Mouse (Mus musculus) cerebellum, postnatal 36 days (tissue): Measurements from ENCODE around the gene Usp36.

ENCODE experiments used
- DNase-seq, 2 experiments: peaks; one replicate each; pipeline ENCODE4 v3.0.0; 2021 to 2022; ENCODE audit warnings: mixed read lengths in 2 of 2

Usp36 gene

DNA sequence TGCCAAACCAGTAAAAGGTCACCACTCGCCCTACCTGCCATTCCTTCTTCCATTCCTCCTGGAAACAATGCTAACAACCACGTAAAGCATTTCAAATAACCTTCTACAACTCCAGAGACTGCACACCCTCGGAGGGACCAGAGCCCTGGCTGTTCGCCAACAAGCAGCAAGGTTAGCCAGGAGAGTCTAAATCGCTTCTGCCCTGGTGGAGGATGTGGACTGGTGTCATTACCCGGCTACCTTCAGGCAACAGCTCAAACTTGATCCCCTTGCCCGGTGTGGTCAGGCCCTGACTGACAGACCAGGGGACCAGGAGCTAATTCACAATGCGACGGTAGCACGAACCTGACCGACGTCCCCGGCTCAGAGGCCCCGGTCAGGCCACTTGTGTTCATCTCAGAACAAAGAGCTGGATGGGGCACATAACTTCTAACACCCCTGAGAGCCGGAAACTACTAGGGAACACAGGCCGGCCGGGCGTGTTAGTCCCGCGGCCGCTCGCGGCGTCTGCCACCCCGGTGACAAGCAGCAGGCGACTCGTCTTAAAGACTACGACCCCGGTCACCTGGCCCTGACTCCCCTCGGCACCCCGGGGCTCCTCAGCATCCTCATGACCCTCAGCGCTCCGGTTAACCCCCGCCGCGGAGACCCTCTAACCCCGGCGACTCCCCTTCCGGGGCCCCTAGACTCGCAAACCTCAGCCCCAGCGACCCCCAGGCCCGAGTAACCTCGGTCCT, 42.5 kb downstream of the Usp36 start:
- DNase-seq, result peak; percentile 69 to 73

DNA sequence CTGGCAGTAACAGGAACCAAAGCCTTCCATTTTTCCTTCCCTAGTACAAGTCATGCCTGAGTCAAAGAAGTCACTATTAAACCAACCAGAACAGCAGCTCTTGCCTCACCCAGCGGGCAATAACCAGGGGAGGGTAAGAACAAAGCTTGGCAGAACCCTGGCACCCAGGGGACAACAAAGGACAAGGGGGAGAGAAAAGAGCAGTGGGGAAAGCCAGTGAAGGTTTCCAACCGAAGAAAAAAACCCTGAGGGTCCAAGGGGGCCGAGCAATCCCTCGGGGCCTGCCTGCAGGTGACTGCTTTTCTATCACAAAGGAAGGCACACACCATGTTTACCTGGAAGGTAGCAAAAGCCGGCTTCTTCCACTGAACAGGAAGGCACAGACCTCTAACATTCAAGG, 43.3 kb downstream of the Usp36 start:
- DNase-seq, result no peak

DNA sequence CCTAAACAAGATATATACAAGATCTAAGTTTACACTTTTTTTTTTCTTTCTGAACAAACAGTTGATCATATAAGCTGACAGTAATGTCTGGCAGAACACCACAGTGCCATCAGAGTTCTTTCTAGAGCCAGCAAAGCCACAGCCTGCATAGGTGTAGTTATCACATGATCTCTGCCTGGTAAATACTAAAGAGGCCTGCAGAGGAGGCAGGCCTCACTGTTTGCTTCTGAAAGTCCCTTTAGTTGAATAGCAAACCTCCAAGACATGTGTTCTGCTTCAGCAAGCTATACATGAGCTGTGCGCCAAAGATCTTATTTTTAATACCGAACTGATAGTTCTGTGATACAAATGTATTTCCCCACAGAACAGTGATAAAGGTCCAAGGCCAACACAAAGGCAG, 44.9 kb downstream of the Usp36 start:
- DNase-seq, result no peak

DNA sequence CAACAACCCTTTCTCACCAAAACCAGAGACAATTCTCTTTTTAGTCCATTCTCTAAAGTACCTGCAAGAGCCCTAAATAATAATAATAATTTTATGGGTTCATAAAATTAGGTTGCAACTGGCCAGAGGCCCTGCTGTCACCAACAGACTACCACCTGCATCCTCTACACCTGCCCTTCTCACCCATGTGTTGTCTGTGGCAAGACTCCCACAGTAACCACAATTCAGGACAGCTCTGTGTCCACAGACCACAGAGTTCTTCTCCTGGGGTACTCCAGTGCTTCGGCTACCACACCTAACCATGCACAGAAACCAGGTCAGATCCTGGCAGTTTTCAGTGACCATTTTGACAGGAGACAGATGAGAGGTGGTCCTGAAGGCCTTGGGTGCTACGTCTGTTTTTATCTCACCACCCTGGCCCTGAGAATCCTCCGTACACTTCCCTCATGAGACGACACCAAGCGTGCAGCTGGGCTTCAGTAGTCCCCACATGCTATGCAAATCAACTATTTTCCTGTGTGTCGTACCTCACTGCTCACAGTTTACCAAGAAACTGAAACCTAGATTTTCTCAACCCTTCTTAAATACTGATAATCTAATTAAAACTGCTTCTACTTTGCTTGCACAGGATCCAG, 46.3 kb downstream of the Usp36 start:
- no peak for DNase-seq

DNA sequence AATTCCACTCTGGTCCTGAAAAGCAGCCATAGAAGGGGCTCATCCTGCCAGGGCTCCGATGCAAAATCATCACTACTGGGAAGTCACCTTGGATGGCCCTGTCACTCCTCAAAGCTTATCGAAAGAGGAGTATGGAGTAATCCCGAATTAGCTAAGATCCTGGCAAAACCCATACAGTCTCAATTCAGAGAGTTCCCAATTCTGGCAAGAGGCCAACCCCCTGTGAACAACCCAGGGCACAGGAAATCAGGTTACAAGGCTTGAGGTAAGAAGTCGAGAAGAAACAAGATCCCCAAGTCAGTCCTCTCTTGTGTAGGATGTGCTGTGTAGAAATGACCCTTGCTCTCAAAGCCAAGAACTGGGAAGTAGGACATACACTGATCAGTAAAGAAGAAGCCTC, 47.5 kb downstream of the Usp36 start:
- DNase-seq, result peak; percentile 40 to 53

DNA sequence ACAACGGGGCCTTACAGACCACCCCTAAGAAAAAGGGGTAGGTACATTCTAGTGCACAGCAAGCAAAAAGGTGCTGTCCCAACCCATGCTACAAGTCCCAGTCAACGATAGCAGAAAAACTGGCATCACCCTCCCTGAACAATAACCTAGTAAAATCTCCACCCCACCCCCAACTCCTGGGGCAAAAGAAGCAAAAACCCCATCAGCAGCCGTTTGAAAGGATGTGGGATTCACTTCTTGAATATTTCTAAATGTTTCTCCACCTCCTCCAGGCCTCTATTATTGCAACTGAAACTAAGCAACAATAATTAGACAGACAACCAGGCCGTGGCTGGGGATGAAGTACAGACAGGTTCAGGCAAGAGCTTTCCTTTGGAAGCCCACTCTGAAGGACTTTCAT, 49.7 kb downstream of the Usp36 start:
- no peak for DNase-seq

DNA sequence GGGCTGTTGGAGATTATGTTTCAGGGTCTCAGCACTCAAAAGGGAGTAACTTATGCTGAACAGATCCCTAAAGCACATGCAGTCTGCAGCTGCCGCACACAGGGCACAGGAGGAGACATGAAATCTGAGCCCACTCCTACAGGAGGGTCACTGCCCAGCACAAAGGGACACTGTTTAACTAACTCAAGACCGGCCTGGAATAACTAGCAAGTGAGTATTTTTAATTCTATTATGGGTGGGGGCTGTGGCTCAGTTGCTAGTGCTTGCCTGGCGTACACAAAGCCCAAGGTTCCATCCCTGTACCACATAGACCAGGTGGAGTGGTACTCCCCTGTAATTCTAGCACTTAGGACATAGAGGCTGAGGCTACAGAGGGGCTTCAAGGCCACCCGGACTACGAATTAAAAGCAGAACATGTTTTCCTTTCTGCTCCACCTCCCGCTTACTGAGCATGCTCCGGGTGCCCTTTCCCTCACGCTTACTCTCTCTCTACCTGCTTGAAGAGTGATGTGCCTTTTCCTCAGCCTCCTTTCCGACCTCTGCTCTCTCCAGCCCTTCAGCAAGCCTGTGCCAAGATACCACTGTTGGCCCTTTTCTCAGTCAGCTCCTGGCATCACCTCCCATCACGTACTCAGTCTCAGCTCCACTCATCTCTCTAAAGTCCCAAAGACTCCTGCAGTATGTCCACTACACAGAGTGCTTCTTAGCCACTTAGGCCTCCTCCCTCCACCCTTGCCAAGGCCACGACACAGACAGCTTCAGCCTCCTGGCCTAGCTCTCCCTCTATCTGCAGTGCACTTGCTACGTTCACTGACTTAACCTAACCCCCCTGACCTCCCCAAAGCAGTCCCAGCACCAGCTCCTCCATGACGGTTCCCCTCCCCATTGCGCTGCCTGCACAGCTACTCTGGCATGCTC, 50.5 kb downstream of the Usp36 start:
- no peak for DNase-seq

DNA sequence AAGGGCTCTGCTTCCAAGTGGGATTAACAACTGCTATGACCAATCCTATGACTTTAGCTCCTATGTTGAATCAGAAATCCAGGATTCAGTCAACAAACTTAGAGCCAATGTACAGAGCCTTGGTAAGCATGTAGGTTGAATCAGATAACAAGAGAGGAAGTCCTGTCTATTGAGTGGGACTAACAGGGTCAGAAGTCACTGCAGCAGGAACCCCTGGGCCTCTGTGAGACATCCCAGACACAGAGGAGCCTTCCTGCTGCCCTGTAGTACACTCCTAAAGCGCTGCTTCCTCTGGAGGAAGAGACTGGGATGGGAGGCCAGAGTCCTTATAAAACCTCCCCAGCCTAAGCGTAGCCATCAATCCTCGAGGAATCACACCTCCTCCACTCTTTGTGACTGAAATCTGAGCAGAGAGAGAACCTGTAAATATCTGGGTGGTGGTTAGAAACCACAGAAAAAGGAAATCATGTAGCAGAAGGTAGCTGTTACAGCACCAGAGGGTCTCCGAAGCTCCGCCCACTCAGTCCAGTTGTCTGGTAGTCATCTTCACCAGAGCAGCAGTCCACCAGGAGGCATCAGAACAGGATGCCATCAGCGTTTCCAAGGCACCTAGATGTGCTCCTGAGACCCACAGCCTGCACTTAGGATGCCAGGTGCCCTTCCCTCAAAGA, 53.4 kb downstream of the Usp36 start:
- no peak for DNase-seq

DNA sequence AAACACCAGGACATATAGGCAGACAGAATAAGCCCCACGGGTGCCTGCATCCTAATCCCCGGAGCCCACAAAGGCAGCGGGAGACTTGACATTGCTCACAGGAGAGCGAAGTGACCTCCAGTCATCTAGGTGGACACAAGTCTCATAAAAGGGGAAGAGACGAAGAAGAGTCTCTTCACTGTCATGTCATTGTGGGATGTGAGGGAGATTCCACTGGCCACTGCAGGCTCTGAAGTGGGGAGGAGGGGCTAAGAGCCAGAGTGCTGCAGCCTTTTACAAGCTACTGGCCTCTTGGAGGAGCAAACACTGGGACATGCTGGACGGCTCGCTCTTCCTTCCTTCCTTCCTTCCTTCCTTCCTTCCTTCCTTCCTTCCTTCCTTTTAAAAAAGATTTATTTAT, 55.1 kb downstream of the Usp36 start:
- no peak for DNase-seq

DNA sequence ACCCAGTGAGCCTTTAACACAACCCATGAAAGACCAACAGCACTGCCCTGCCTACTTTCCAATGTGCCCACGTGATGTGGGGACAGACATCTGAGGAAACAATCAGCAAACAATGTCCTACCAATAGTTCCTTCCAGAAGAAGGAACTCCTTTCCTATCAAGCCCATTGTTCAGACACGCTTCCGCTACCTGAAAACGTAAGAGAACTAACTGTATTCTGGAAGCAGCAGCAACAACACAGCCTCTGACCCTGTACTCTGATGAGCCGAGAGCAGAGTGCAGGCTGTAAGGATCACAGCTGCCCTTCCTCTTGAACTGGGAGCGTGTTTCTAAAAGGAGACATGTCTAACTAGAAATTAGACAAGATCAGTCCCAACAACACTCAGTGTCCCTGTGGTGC, 55.5 kb downstream of the Usp36 start:
- no peak for DNase-seq

DNA sequence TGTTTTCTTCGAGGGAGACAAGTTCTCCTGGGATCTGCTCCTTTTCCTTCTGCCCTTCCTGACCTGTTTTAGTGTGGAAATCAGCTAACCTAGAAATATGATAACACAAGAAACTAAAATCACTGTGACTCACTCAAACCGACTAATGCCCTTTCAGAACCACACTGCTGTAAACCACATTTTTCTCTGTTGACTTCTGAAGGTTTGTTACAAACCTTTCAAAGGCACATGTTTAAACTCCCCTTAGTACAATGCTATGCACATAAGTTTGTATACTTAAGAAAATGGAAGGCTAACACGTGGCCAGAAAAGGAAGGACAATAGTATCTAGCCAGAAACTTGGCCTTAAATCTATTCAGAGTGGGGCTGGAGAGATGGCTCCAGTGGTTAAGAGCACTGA, 56.1 kb downstream of the Usp36 start:
- no peak for DNase-seq

DNA sequence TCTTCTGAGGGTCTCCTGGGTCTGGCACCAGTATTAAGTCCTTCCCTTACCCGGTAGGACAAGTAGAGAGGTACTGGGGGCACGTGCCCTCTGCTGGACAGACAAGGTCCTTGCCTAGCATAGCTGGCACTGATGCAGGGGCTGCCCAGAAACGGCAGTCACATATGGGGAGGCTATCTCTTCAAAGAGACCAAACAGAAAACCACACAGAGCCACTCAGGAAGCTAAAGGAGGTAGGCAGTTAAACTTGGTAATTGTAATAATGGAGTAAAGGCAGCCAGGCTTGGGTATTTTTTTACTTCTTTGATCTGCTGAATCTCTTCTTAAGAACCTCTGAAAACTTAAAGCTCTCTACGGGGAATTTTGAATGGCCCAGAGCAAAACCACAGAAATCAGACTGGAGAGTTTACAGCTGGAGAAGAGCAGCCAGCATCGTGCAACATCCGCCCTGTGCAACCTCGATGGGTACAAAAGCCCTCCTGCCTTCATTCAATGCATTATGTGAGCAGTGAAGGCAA, 57.7 kb downstream of the Usp36 start:
- DNase-seq, result no peak

DNA sequence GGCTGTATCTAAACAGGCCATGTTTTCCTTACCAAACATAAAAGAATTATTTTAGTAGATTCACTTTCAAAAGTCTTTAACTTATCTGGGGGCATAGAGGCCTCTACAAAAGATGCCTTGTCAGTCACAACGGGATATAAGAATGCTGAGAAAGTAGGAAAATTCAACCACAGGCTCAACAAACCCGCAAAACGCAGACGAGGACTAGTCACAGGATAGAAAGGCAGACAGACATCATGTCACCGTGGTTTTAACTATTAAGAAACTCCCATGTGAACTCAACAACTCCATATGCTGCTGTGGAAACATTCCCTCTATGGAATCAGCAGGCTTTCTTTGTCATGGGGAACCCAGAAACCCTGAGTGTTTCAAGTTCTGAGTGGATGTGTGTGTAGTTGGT, 60.1 kb downstream of the Usp36 start:
- no peak for DNase-seq

DNA sequence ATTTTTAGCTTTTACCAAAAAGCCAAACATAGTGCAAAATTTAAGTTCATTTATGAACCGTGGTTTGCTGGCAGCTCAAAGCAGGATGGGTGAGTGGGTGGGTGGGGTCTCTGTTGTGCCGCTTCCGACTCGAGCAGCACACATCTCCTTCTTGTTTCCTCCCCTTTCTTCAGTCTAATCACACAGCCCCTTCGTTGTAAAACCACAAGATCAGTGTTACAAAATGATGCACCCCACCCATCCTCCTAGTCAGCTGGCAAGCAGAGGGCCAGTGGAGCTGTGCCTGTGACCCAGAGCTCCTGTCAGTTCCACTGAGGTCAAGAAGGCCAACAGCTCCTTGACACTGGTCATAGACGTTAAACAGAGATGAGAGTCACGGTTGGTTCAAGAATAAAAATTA, 62.4 kb downstream of the Usp36 start:
- no peak for DNase-seq

DNA sequence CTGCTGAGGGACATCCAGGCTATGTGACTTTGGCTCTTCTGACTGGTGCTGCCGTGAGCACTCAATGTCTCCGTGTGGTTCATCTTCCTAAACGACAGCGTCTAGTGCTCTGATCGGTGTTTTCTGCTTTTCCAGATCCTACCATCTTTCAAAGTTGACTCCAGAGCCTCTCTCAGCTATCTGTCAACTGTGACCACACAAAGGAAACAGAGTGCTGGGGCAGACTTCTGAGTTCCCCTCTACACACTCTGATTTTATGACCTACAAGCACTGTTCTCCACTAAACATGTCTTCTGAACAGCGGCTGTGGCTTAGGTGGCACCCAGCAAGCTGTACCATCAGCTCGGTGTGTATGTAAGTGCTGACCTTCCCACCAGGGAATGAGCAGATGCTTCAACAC, 63.2 kb downstream of the Usp36 start:
- DNase-seq, result no peak

DNA sequence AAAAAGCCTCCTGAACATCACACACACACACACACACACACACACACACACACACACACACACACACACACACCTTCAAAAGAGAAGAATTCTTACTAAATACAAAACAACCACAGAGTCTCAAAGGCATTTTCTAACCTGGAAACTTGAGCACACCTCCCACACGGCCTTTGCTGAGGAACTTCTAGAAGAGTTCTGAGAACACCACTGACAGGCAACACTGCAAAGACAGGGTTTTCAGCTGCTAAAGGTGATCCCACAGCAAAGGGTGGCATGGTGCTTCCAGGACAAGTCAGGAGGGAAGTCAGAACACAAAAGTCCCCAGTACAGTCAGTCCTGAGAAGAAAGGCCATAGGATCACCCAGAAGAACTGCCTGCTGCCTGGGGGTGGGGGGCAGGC, 64.2 kb downstream of the Usp36 start:
- DNase-seq, result no peak

DNA sequence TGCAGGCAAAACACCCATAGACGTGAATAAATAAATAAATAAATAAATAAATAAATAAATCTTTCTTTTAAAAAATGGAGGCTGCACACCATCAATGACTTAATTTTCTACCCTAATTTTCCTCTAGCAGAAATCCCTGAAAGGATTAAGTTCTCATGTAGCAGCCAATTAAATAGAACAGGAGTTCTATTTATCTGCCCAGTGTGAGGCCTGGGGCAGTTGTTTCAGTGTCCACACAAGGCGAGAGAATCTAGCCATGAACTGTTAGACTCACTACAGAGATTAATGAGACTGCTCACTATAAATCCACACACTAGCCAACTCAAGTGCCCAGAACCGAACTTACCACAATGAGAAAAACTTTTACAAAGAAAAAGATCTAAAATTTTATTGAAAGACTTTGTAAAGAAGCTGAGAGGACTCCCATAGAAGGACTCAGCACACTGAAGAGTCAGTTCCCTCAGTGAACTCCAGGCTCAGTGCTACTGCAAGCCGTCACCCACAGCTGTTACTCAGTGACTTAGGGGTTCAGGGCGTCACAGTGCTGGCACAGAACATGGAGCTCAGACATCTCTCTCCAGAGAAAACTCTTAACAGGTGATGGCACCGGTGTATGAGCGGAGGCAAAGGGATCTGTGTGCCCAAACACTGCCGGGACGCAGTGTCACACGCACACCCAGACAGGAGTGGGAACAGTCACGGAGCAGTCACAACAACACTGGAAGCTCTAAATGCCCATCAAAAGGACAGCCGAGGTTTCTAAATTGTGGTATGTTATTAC, 64.8 kb downstream of the Usp36 start:
- DNase-seq, result no peak

DNA sequence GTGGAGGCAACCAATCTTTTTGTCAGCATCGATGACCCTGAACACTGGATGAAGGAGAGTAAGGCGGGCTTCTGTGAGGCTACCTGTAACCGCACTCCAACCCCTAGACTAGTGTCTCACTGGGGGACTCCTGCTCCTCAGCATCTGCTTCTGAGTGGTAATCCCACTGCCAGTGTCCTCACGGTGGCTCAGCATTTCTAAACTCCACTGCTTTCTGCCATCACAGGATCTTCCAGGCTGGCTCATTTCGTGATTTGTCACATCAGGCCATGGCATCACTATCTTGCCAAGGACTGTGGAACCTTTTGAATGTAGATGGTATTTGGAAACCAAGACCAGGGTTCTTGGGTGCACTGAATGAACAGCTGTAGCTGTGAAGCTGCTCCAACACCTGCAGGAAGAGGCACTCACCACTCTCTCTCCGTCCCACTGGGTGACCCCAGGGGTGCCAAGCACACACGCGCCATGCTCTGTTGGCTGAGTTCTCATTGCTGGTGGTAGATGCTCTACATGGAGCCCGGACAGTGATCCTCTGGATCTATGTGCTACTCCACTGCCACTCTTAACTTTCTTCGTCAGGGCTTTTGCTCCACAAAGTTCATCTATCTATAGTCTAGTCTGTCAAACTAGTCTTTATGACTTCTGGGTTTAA, 66.5 kb downstream of the Usp36 start:
- no peak for DNase-seq

DNA sequence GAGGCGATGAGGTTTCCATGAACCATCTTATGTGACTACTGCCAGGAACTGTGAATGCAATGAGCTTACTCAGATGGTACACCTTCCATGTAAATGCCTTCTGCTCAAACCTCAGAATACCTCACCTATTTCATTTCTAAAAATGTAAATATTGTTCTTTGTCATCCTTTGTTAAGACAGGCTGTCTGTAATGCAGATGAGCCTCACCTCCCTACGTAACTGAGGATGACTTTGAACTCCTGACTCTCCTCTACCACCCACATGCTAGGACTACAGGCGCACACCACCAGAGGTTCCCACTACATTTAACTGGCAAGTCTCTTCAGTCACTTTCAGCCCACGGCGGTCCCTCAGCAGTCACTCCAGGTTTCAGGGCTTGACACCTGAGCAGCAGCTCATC, 67.1 kb downstream of the Usp36 start:
- no peak for DNase-seq

DNA sequence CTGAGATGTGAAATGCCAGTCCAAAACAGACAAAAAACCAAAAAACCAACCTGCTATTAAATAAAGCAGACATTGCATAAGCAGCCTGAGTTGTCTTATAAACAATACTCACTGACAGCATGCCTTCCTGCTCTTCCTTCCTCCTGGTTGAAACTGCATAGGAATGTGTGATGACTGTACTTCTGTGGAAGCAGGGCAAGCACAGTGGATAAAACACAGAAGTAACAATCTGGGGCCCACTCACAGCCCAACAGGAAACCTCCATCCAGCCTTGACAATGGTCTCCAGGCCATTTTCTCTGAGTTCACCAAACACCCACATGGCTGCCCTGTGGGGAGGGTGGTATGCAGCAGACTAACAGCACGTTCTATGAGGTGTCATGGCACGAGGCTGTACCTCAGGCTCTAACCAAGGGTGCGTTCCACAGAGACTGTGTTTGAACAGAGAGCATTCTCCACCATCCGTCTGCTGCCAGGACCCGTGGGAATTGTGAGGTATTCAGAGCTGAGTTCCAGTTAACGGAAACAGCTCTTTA, 67.6 kb downstream of the Usp36 start:
- no peak for DNase-seq

DNA sequence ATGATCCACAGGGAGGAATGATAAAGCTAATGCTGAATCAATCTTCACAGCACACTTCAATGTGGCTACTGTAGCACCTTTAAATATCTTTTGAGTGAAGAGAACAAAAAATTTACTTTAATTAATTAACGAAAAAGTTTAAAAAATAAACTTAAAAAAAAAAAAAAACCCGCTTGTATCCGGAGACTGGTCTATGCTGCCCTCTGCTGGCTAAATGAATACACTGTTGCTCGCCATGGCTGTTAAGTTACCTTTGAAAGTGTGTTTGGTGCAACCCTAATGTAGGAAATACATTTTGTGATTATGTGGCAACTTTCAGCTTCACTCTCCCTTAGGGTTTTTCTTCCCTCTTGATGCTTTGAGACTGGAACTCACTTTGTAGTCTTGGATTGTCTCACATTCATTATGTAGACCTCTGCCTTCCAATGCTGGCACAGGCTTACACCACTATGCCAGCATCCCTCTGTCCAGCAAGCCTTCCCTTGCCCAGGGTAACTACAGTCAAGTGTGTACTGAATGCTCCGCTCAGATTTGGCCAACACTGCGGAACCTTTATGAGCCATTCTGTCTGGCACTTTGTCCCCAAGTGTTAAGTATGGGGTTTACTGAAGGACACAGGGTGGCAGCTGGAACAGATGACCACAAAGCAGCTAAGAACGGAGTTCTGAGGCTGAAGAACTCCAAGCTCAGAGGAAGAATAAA, 69.3 kb downstream of the Usp36 start:
- peak; percentile 63 to 75 for DNase-seq
